Mouse (Mus musculus) embryonic fibroblast, embryonic 13.5 days (primary cell): ENCODE data around the gene Zc3h12c.

ENCODE experiments used
- CTCF ChIP-seq: IDR thresholded peaks from 2 replicates; pipeline ENCODE4 v1.5.1; 2011; ENCODE audit warnings: mild to moderate bottlenecking, control low read depth, low read length, moderate library complexity, borderline replicate concordance; ENCODE audit not compliant: insufficient read depth
- POLR2A ChIP-seq: IDR thresholded peaks from 2 replicates; pipeline ENCODE4 v1.6.1; 2011; ENCODE audit warnings: low read depth, mild to moderate bottlenecking, control low read depth, low read length, moderate library complexity

- no peak for TF ChIP-seq POLR2A
- no peak for TF ChIP-seq CTCF
Measured at GRCm38 (mm10) chr9:52148831-52149230, 19.5 kb downstream of the Zc3h12c start.
